Mouse (Mus musculus) spleen, adult 2 months (tissue): Measurements from ENCODE around the gene Rora.

ENCODE experiments used
- CTCF ChIP-seq: fragments of 200-500 bp; IDR thresholded peaks from 2 replicates; pipeline ENCODE4 v1.5.1; 2011; ENCODE audit warnings: mild to moderate bottlenecking, inconsistent platforms; ENCODE audit not compliant: insufficient read depth, insufficient read length, insufficient replicate concordance; ENCODE audit errors: extremely low read depth
- POLR2A ChIP-seq: fragments of 200-500 bp; IDR thresholded peaks from 2 replicates; pipeline ENCODE4 v1.6.1; 2011; ENCODE audit warnings: low read depth, low read length, inconsistent platforms

- no peak for TF ChIP-seq CTCF
- no peak for TF ChIP-seq POLR2A
These were observed 302.8 kb downstream of the Rora start for GRCm38 (mm10) chr9:68956210-68956874.
